Mouse (Mus musculus) olfactory bulb, adult 2 months (tissue): ENCODE measurements around the gene Smug1.

Source experiments
- CTCF ChIP-seq: fragments of 200-500 bp; IDR thresholded peaks from 2 replicates; pipeline ENCODE4 v1.5.1; 2012; ENCODE audit warnings: low read depth, mild to moderate bottlenecking, low read length, moderate library complexity; ENCODE audit not compliant: insufficient read depth
- POLR2A ChIP-seq: fragments of 200-500 bp; IDR thresholded peaks from 2 replicates; pipeline ENCODE4 v1.6.1; 2012; ENCODE audit warnings: mild to moderate bottlenecking, low read depth, low read length, moderate library complexity; ENCODE audit not compliant: insufficient read depth

DNA sequence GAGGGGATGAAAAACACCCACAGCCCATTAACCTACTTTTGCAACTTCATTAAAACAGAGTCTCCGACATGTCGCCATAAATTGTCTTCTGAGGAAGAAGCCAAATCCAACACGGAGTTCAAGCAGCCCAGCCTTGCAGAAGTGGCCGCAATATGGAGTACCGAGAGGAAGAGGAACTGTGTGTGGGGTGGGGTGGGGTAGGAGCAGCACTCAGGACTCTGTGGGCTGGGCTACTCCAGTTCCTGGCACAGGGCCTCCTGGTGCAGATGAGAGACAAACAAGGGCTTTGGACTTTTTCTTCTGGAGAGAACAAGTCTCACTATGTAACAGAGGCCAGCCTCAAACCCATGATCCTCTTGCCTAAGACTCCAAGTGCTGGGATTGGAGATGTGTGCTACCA, 40.9 kb downstream of the Smug1 start:
- TF ChIP-seq POLR2A, result no peak
- TF ChIP-seq CTCF, result no peak
